Mouse (Mus musculus): ENCODE results near the gene Il2ra.

Il2ra gene

DNA sequence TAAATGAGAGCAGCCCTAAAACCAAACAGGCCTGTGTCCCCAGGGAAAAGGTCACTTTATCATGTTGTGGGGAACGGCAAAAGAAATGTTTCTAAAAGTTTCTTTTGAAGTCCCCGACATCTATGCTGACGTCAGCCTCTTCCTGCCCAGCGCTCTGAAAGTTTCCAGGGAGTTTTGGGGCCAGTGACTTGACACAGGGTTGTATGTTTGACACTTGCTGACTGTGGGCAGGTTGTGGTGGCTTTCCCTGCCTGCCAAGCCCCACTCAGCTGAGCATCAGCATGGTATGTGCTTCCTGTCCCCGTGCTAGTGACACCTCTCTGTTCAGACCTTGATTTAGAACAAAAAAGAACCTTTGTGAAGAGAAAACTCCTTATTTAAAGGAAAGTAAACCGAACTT, 10.7 kb downstream of the Il2ra start:
- peak; percentile 92 for DNase-seq (ENCODE audit: low read depth)

DNA sequence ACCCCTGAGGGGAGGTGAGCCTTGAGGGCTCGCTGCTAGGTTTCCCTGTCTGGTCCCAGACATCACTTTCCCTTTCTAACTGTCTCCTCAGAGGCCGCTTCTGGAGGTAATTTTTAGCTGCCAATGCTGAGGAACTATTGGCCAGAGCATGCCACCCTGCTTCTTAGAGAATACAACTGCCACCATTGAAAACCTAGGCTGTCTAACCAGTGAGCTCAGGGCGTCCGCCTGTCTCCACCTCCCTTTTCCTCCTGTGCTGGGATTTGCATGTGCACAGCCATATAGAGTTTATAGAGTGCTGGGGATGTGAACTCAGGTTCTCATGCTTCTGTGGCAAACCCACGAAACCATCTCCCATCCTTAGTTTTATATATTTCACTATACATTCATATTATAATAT, 11.2 kb downstream of the Il2ra start:
- no peak for DNase-seq (ENCODE audit: low read depth)

GRCm38 (mm10) chr2:11654990-11655931, 12.7 kb downstream of the Il2ra start:
- DNase-seq (ENCODE audit: low read depth), result peak; percentile 70

DNA sequence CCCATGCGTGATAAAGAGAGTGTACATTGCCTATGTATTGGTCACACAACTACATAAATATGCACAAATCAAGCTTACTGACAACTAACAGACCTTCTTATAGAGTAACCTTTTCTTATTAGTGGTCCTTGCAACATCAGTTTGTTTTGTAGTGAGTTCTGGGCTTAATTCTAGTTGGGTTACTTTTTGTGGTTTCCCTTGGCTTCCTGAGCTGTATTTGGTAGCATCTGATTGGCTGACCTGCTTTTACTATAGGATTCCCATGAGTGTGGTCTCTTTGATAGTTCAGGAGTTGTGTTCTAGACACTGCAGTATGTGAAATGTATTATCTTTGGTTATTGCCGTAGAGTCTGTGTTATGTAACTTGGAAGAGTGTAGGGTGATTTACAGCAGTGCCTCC, 15.0 kb downstream of the Il2ra start:
- DNase-seq (ENCODE audit: low read depth), result peak; percentile 79

DNA sequence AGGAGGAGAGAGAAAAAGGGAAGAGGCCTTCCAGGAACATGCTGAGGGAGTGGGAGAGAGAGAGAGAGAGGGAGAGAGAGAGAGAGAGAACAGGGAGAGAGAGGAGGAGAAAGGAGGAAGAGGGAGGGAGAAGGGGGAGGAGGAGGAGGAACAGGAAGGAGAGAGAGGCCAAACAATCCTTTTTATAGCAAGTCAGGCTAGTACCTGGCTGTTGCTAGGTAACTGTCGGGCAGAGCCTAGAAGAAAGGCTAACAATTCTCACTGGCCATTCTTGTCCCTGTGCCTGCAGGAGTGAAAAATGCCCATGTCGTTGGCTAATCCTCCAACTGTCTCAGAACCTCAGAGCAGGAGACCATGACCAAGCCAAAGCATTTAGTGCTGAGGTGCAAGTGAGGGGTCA, 16.7 kb downstream of the Il2ra start:
- DNase-seq (ENCODE audit: low read depth), result no peak

- DNase-seq (ENCODE audit: low read depth), result peak; percentile 53
Measured at GRCm38 (mm10) chr2:11662143-11662906, 19.7 kb downstream of the Il2ra start.

DNA sequence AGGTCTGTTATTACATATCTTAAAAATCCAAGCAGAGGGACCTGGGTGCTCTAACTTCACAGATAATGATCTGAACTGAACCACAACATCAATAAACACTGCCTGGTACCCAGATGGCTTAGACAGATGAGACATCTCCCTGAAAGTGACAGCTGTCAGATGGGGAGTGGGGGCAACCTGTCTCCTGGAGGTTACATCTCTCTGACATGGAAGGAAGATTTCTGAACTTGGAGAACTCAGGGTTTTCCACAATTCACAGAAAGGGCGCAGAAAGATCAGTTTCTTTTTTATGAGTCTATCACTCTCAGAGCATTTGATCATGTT, 20.3 kb downstream of the Il2ra start:
- DNase-seq (ENCODE audit: low read depth), result peak; percentile 38

DNA sequence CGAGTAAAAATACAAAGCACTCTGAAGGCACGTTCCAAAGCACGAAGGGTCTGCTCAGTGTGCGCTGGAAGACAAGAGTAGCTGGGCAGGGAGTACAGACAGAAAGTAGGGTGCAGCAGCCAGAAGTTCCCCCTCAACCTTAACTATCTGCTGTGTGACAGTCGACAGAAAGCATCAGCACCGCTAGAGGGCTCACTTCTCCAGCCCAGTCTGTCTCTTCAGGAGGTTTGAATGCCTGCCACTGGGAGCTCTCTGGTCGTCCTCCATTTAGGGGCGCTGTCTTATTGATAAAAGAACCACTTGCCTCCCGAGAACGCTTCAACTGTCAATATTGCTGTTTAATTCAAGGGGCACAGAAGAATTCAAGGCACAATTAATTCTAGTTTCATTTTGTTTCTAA, 21.4 kb downstream of the Il2ra start:
- DNase-seq (ENCODE audit: low read depth), result peak; percentile 90

GRCm38 (mm10) chr2:11664367-11664766, 21.8 kb downstream of the Il2ra start:
- DNase-seq (ENCODE audit: low read depth), result no peak

DNA sequence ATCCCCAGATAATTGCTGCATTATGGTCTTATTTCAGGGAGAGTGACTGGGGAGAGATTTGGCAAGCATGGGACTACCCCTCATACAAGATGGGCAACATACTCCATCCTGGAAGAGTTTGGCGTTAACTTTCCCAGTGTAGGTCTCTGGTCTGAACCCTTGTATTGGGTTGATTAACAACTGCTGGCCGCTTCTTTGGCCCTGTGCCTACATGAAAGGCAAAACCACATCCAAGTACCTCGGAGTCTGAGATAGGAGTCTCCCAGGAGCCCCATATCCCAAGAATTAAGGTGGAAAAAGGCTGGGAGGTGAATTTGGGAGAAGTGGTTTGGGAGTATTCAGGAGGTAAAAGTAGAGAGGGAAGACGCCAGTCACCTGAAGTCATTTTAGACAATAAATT, 22.2 kb downstream of the Il2ra start:
- DNase-seq (ENCODE audit: low read depth), result no peak

GRCm38 (mm10) chr2:11665326-11665725, 22.7 kb downstream of the Il2ra start:
- DNase-seq (ENCODE audit: low read depth), result no peak

GRCm38 (mm10) chr2:11672144-11672543, 29.5 kb downstream of the Il2ra start:
- peak; percentile 84 for DNase-seq (ENCODE audit: low read depth)

DNA sequence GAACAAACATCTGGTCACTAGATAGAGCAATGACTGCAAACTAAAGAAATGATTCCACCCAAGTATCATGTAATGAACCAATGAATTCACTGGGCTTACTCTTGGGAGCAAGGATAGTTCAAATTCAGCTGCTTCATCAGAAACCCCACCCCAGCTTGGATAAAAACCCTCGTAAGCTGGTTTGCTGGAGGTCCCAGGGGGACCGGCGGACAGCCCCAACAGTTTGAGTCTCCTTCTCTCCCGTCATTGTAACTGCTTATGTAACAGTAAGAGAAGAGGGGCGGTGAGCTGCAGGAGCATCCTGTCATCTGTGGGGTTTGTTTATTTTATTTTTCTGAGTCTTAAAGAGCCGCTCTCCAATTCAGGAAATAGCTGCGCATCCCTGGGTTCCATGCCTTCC, 37.0 kb downstream of the Il2ra start:
- DNase-seq (ENCODE audit: low read depth), result no peak

- DNase-seq (ENCODE audit: low read depth), result no peak
Measured at GRCm38 (mm10) chr2:11682712-11683111, 40.1 kb downstream of the Il2ra start.

- DNase-seq (ENCODE audit: low read depth), result no peak
Measured at GRCm38 (mm10) chr2:11686512-11686911, 43.9 kb downstream of the Il2ra start.

- peak; percentile 71 for DNase-seq (ENCODE audit: low read depth)
Measured at GRCm38 (mm10) chr2:11687436-11687835, 44.8 kb downstream of the Il2ra start.

DNA sequence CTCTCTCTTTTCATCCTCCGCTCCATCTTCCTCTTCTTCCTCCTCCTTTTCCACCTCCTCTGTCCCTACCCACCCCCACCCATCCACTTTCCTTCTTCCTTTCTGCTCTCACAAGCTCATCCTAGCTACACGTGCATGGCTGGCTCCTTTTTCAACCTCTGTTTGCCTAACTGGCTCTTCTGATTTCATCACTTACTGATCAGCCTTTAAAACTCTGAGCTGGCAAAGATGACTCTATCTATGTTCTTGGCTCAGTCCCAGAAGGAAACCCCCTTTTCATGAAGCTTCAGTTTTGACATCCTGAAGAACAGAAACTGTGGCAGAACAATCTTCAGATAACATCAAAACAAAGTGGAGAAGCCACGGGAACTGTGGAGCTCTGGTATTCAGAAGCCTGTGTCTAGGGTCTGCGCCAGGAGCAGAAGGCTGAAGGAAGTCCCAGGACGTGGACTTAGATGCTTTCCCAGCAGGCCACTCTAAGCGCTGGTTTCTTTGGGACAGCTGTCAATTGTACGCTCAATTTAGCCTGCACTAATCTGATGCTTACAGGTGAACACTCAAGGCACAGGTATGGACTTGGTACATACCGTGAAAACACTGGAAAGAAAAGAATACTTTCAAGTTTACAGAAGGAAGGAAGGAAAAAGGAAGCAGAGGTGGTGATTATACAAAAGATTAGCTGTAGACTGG, 47.7 kb downstream of the Il2ra start:
- DNase-seq (ENCODE audit: low read depth), result no peak

- no peak for DNase-seq (ENCODE audit: low read depth)
Measured at GRCm38 (mm10) chr2:11693352-11693751, 50.7 kb downstream of the Il2ra start.

DNA sequence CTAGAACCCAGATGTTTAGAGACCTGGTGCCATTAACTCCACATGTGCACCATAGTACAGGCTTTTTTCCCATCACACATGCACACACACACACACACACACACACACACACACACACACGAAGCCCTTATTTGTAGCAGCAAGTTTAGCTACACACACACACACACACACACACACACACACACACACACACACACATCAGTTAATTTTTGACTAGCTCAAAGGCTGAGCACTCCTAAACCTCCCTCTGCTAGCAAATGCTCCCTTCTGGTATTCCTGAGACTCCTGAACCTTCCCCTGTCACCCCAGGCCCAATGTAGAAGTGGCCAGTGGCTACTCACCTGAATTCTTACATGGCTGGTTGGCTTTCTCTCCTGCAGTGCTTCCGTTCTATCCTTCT, 51.5 kb downstream of the Il2ra start:
- no peak for DNase-seq (ENCODE audit: low read depth)

GRCm38 (mm10) chr2:11695867-11696266, 53.3 kb downstream of the Il2ra start:
- DNase-seq (ENCODE audit: low read depth), result no peak

DNA sequence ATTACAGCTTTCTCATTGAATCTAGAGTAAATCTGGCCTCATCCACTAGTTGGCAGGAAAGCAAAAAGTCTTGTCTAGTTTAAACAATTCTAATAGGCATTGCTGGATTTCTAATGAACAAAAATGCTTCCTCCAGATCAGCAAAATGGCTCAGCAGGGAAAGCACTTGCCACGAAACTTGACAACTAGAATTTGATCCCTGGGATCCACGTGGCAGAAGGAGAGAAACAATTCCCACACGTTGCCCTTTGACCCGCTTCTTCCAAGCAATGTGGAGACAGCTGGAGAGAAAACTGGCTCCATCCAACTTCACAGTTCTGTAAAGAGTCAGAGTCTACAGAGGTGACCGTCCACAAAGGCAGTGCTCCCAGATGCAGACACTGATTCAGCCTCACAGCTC, 56.4 kb downstream of the Il2ra start:
- no peak for DNase-seq (ENCODE audit: low read depth)

DNA sequence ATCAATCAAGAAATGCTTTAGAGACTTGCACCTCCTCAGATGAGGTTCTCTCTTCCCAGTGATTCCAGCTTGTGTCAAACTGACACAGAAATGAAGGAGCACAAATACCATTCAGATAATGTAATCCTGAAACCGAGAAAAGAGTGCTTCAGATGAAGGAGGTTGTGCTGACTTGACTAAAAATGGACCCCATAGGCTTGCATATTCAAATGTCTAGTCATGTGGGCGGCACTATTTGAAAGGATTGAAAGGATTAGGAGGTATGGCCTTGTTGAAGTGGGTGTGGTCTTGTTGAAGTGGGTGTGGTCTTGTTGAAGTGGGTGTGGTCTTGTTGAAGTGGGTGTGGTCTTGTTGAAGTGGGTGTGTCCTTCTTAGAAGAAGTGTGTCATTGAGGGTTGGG, 57.3 kb downstream of the Il2ra start:
- DNase-seq (ENCODE audit: low read depth), result no peak
